Mouse (Mus musculus): ENCODE results near the gene Kank1.
A peak's percentile ranks its signal among the peaks of the same experiment; 100 is the strongest.

The Kank1 gene

GRCm38 (mm10) chr19:25311626-25312025 lies 74.9 kb downstream of the Kank1 start:
- DNase-seq (ENCODE audit: low spot score in 2 of 2) = no peak

GRCm38 (mm10) chr19:25315458-25315889 lies 78.7 kb downstream of the Kank1 start:
- peak in 1 of 2 experiments; percentile 9 for DNase-seq (ENCODE audit: low spot score in 2 of 2)

- no peak for DNase-seq (ENCODE audit: low spot score in 2 of 2)
Observed at GRCm38 (mm10) chr19:25315993-25316392, 79.2 kb downstream of the Kank1 start.

GRCm38 (mm10) chr19:25324265-25324664 lies 87.5 kb downstream of the Kank1 start:
- no peak for DNase-seq (ENCODE audit: low spot score in 2 of 2)

- peak in 1 of 2 experiments; percentile 10 for DNase-seq (ENCODE audit: low spot score in 2 of 2)
Observed at GRCm38 (mm10) chr19:25325113-25326001, 88.6 kb downstream of the Kank1 start.

- no peak for DNase-seq (ENCODE audit: low spot score in 2 of 2)
Observed at GRCm38 (mm10) chr19:25326002-25326300, 89.2 kb downstream of the Kank1 start.

- no peak for DNase-seq (ENCODE audit: low spot score in 2 of 2)
Observed at GRCm38 (mm10) chr19:25327633-25328032, 90.9 kb downstream of the Kank1 start.

GRCm38 (mm10) chr19:25334360-25334759 lies 97.6 kb downstream of the Kank1 start:
- peak in 1 of 2 experiments; percentile 44 for DNase-seq (ENCODE audit: low spot score in 2 of 2)

- DNase-seq (ENCODE audit: low spot score in 2 of 2) = no peak
Observed at GRCm38 (mm10) chr19:25336731-25337130, 100.0 kb downstream of the Kank1 start.

GRCm38 (mm10) chr19:25340630-25341620 lies 104.2 kb downstream of the Kank1 start:
- peak; percentile 18 to 20 for DNase-seq (ENCODE audit: low spot score in 2 of 2)

GRCm38 (mm10) chr19:25342026-25342425 lies 105.3 kb downstream of the Kank1 start:
- DNase-seq (ENCODE audit: low spot score in 2 of 2) = no peak

- peak in 1 of 2 experiments; percentile 22 for DNase-seq (ENCODE audit: low spot score in 2 of 2)
Observed at GRCm38 (mm10) chr19:25343657-25344322, 107.0 kb downstream of the Kank1 start.

- no peak for DNase-seq (ENCODE audit: low spot score in 2 of 2)
Observed at GRCm38 (mm10) chr19:25344371-25344770, 107.6 kb downstream of the Kank1 start.

GRCm38 (mm10) chr19:25345972-25346371 lies 109.2 kb downstream of the Kank1 start:
- DNase-seq (ENCODE audit: low spot score in 2 of 2) = no peak

GRCm38 (mm10) chr19:25347515-25347914 lies 110.7 kb downstream of the Kank1 start:
- no peak for DNase-seq (ENCODE audit: low spot score in 2 of 2)

GRCm38 (mm10) chr19:25351257-25351955 lies 114.6 kb downstream of the Kank1 start:
- no peak for DNase-seq (ENCODE audit: low spot score in 2 of 2)

GRCm38 (mm10) chr19:25357094-25357493 lies 120.3 kb downstream of the Kank1 start:
- DNase-seq (ENCODE audit: low spot score in 2 of 2) = no peak

GRCm38 (mm10) chr19:25358486-25359120 lies 121.8 kb downstream of the Kank1 start:
- no peak for DNase-seq (ENCODE audit: low spot score in 2 of 2)

- no peak for DNase-seq (ENCODE audit: low spot score in 2 of 2)
Observed at GRCm38 (mm10) chr19:25360571-25361029, 123.8 kb downstream of the Kank1 start.

- no peak for DNase-seq (ENCODE audit: low spot score in 2 of 2)
Observed at GRCm38 (mm10) chr19:25361956-25362355, 125.2 kb downstream of the Kank1 start.

Data from frontal cortex, postnatal 10 days (tissue).